Mouse (Mus musculus) forebrain, embryonic 10.5 days (tissue): Measurements from ENCODE around the gene Boll. TPM values are rescaled to one million over a fixed set of nuclear protein-coding genes. Genes with fewer than 3 reads are reported as not detected.

Experiments used
- DNase-seq: peaks from one replicate; pipeline ENCODE4 v3.0.0-alpha.2; 2017; ENCODE audit warnings: low spot score; ENCODE audit errors: extremely low spot score
- H3K27ac ChIP-seq: fragments of 300-500 bp; sonication (generic); 2 replicates; pipeline ENCODE4 v1.5.1; 2016; ENCODE audit warnings: mild to moderate bottlenecking
- H3K27me3 ChIP-seq: fragments of 300-500 bp; sonication (generic); 2 replicates; pipeline ENCODE4 v1.6.1; 2016; ENCODE audit warnings: mild to moderate bottlenecking; ENCODE audit not compliant: poor library complexity, severe bottlenecking
- H3K36me3 ChIP-seq: fragments of 300-500 bp; sonication (generic); replicated peaks from 2 replicates; pipeline ENCODE4 v1.6.1; 2016; ENCODE audit warnings: mild to moderate bottlenecking, moderate library complexity
- H3K4me1 ChIP-seq: fragments of 300-500 bp; sonication (generic); 2 replicates; pipeline ENCODE4 v1.6.1; 2016
- H3K4me3 ChIP-seq: fragments of 300-500 bp; sonication (generic); 2 replicates; pipeline ENCODE4 v1.5.1; 2016; ENCODE audit warnings: mild to moderate bottlenecking, moderate library complexity
- H3K9me3 ChIP-seq: fragments of 300-500 bp; sonication (generic); 2 replicates; pipeline ENCODE4 v1.6.1; 2016; ENCODE audit warnings: mild to moderate bottlenecking, moderate library complexity
- WGBS: fragments of 180-500 bp; shearing (Covaris S2); methylation state at CpG from one replicate; pipeline ENCODE4 v1.1.7; 2016; 5-methylcytosine and 5-hydroxymethylcytosine counted together
- polyA plus RNA-seq: library from polyadenylated mRNA; unstranded; fragments of >200 nt; fragmentation: Nextera tagmentation; extraction: Ambion mirVana; gene quantifications from 2 replicates; pipeline ENCODE4 v1.2.1, GENCODE M21; 2016

The Boll gene
- polyA plus RNA-seq, 1 experiment from 2014 or later = 0.20 TPM

GRCm38 (mm10) chr1:55236487-55236886 is 126.8 kb downstream of the Boll start:
- Histone ChIP-seq H3K27ac (peak overlapping the region; percentile 85), H3K4me3 (peak overlapping the region; percentile 90)
- WGBS = 41% methylated on average over 5 of the region's 5 CpGs

GRCm38 (mm10) chr1:55234910-55235520 is 128.3 kb downstream of the Boll start:
- Histone ChIP-seq H3K9me3 (no peaks in the 10 kb centered on the region), H3K4me3 (no peak overlapping the region), H3K4me1 (peaks cover 32% of the 10 kb centered on the region), H3K27ac (no peak overlapping the region), H3K36me3 (no peaks in the 10 kb centered on the region), H3K27me3 (no peaks in the 10 kb centered on the region; the same call in 1 of the 2 replicates)
- peak; percentile 12 for DNase-seq
- 57% methylated on average over 16 of the region's 16 CpGs for WGBS

More at GRCm38 (mm10) chr1:55236487-55236886, 126.8 kb downstream of the Boll start:
- peaks cover 44% of the 10 kb centered on the region for H3K4me1 ChIP-seq
- H3K36me3 ChIP-seq = peaks cover 5% of the 10 kb centered on the region
- no peaks in the 10 kb centered on the region for H3K9me3 ChIP-seq
- no peak for DNase-seq
- no peaks in the 10 kb centered on the region; the same call in 1 of the 2 replicates for H3K27me3 ChIP-seq

GRCm38 (mm10) chr1:55228256-55228884 is 134.9 kb downstream of the Boll start:
- H3K27ac ChIP-seq = no peak overlapping the region
- peaks cover 19% of the 10 kb centered on the region for H3K27me3 ChIP-seq
- no peaks in the 10 kb centered on the region for H3K36me3 ChIP-seq
- no peak overlapping the region for H3K4me3 ChIP-seq
- H3K4me1 ChIP-seq = peaks cover 34% of the 10 kb centered on the region
- WGBS = 88% methylated on average over 8 of the region's 8 CpGs
- DNase-seq = peak; percentile 6
- H3K9me3 ChIP-seq = no peaks in the 10 kb centered on the region

GRCm38 (mm10) chr1:55227376-55227775 is 135.9 kb downstream of the Boll start:
- Histone ChIP-seq H3K4me1 (peaks cover 34% of the 10 kb centered on the region), H3K4me3 (no peak overlapping the region), H3K36me3 (no peaks in the 10 kb centered on the region), H3K27ac (no peak overlapping the region), H3K27me3 (peaks cover 19% of the 10 kb centered on the region), H3K9me3 (no peaks in the 10 kb centered on the region)
- WGBS = 33% methylated on average over 1 of the region's 1 CpGs
- peak; percentile 12 for DNase-seq

- WGBS = 1% methylated on average over 26 of the region's 26 CpGs
- Histone ChIP-seq H3K36me3 (no peaks in the 10 kb centered on the region), H3K4me3 (peak within 1 kb of the TSS; percentile 56), H3K9me3 (no peaks in the 10 kb centered on the region), H3K27ac (peak within 1 kb of the TSS; percentile 81), H3K4me1 (peaks cover 38% of the 10 kb centered on the region), H3K27me3 (peaks cover 19% of the 10 kb centered on the region)
- peak; percentile 55 for DNase-seq
These were observed 137.0 kb downstream of the Boll start, which contains the start of gene Rftn2 for GRCm38 (mm10) chr1:55226011-55226857. Rftn2 (minus strand) TSS chr1:55226782.

- H3K36me3 ChIP-seq = no peaks in the 10 kb centered on the region
- peak; percentile 17 for DNase-seq
- peak overlapping the region; percentile 51; the same call in 1 of the 2 replicates for H3K27ac ChIP-seq
These were observed 137.9 kb downstream of the Boll start for GRCm38 (mm10) chr1:55225398-55225797.

GRCm38 (mm10) chr1:55224111-55224510 is 139.2 kb downstream of the Boll start:
- Histone ChIP-seq H3K4me1 (peaks cover 38% of the 10 kb centered on the region), H3K4me3 (no peak overlapping the region; the same call in 1 of the 2 replicates), H3K27ac (no peak overlapping the region), H3K36me3 (no peaks in the 10 kb centered on the region), H3K27me3 (peaks cover 19% of the 10 kb centered on the region), H3K9me3 (no peaks in the 10 kb centered on the region)
- no peak for DNase-seq
- WGBS = 60% methylated on average over 11 of the region's 11 CpGs

More at GRCm38 (mm10) chr1:55225398-55225797, 137.9 kb downstream of the Boll start:
- Histone ChIP-seq H3K9me3 (no peaks in the 10 kb centered on the region), H3K4me1 (peaks cover 38% of the 10 kb centered on the region), H3K27me3 (peaks cover 19% of the 10 kb centered on the region), H3K4me3 (peak overlapping the region; percentile 56)
- WGBS = 30% methylated on average over 3 of the region's 3 CpGs

- no peaks in the 10 kb centered on the region for H3K9me3 ChIP-seq
- H3K4me1 ChIP-seq = peaks cover 38% of the 10 kb centered on the region
- peaks cover 19% of the 10 kb centered on the region for H3K27me3 ChIP-seq
- H3K27ac ChIP-seq = no peak overlapping the region
- DNase-seq = no peak
- H3K4me3 ChIP-seq = no peak overlapping the region
- 88% methylated on average over 7 of the region's 7 CpGs for WGBS
- H3K36me3 ChIP-seq = no peaks in the 10 kb centered on the region
These were observed 140.2 kb downstream of the Boll start for GRCm38 (mm10) chr1:55223026-55223425.

GRCm38 (mm10) chr1:55221352-55221751 is 141.9 kb downstream of the Boll start:
- Histone ChIP-seq H3K9me3 (no peaks in the 10 kb centered on the region), H3K27me3 (peaks cover 16% of the 10 kb centered on the region), H3K4me3 (no peak overlapping the region), H3K36me3 (no peaks in the 10 kb centered on the region), H3K27ac (no peak overlapping the region), H3K4me1 (peaks cover 30% of the 10 kb centered on the region)
- DNase-seq = no peak
- WGBS = 89% methylated on average over 4 of the region's 4 CpGs

GRCm38 (mm10) chr1:55217191-55217590 is 146.1 kb downstream of the Boll start:
- no peak overlapping the region for H3K4me3 ChIP-seq
- no peak overlapping the region for H3K27ac ChIP-seq
- no peak for DNase-seq
- H3K4me1 ChIP-seq = peaks cover 7% of the 10 kb centered on the region; the same call in 1 of the 2 replicates
- H3K36me3 ChIP-seq = no peaks in the 10 kb centered on the region
- no peaks in the 10 kb centered on the region for H3K27me3 ChIP-seq
- no peaks in the 10 kb centered on the region for H3K9me3 ChIP-seq
- 83% methylated on average over 2 of the region's 2 CpGs for WGBS

GRCm38 (mm10) chr1:55215185-55215813 is 148.0 kb downstream of the Boll start:
- no peaks in the 10 kb centered on the region for H3K36me3 ChIP-seq
- 67% methylated on average over 11 of the region's 11 CpGs for WGBS
- no peaks in the 10 kb centered on the region for H3K9me3 ChIP-seq
- DNase-seq = no peak
- H3K4me3 ChIP-seq = no peak overlapping the region
- H3K27ac ChIP-seq = no peak overlapping the region
- H3K27me3 ChIP-seq = peaks cover 6% of the 10 kb centered on the region; the same call in 1 of the 2 replicates
- H3K4me1 ChIP-seq = peaks cover 12% of the 10 kb centered on the region

- Histone ChIP-seq H3K9me3 (no peaks in the 10 kb centered on the region), H3K4me1 (peaks cover 15% of the 10 kb centered on the region), H3K27me3 (peaks cover 6% of the 10 kb centered on the region; the same call in 1 of the 2 replicates), H3K36me3 (no peaks in the 10 kb centered on the region), H3K27ac (no peak overlapping the region), H3K4me3 (no peak overlapping the region)
- DNase-seq = no peak
- WGBS = 91% methylated on average over 6 of the region's 6 CpGs
These were observed 149.3 kb downstream of the Boll start for GRCm38 (mm10) chr1:55213936-55214335.
